Mouse (Mus musculus): ENCODE measurements around the gene Ttc23.

DNA sequence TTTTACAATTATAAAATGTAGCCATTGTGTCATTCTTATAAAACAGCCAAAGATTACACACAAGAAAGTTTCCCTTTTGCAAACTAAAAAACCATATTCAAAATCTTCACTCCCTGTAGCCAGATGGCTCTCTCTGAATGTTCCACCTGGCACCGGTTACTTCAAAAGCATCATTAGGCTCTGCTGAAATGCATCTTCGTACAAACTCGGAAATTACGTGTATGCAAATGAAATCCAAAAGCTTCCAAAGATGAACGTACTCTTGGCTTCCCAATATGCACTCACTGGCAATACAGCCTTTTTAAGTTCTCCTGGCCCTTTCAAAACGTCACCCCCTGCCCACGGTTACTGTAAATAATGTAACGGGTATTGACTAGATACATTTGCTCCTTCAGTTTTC, 2.9 kb upstream of the Ttc23 start:
- TF ChIP-seq MAX (IDR thresholded peaks at IDR 0.05; ENCODE audit: low read length): no peak
- no peak for TF ChIP-seq USF2 (IDR thresholded peaks at IDR 0.05; ENCODE audit: borderline replicate concordance in 1 of 2, insufficient read depth in 1 of 2, low read depth in 1 of 2, low read length in 2 of 2)
- no peak for TF ChIP-seq MYC (IDR thresholded peaks at IDR 0.05; ENCODE audit: low read depth, low read length)
